Mouse (Mus musculus) cerebellum, adult 11 months (tissue): Measurements from ENCODE around the gene Kcnq1.

ENCODE experiments used
- DNase-seq: peaks from one replicate; pipeline ENCODE4 v3.0.0; 2022

Gene Kcnq1

DNA sequence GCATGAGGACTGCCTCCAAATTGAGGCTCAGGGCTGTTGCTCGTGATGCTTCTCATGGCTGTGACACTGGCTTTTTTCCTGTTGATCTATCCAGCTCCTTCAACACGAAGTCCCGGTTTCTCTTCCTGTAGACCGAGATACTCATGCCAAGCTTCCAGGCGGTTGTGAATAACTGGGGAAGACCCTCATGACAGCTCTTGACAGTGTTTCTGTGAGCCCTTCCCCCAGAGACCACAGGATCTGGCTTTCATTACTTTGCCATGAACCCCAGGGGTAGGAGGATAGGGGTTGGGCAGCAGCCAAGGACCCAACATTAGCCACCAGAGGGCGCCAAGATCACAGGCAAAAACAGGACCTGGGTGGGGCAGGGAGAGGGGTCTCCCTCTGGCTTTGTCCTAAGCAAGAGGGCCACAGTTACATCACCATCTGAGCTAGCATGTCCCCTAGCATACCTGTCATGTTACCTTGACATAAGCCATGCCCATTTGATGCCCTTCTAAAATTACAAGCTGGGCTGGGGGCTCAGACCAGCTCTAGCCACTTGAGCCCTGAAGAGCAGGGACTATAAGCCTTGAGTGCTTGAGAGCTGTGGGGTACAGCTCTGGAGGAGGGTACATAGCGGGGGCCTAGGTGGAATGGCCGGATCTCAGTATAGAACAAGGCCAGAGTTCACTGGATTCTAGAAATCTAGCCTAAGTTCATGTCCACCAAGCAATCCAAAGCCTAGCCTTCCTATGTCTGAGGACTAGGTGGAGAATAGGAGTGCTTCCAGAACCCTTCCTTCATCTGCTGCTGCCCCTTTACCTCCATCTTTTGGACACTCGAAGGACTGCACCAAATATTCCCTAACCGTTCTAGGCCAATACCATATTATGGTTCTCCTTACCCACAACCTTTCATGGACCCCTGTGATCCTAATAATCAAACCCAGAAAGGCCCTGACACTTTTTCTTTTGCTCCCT, 11.3 kb upstream of the Kcnq1 start, which contains the start of gene Trpm5:
Gene Trpm5, minus strand, starts transcription at position 51 of the 962 bp plus-strand sequence.
- DNase-seq, result peak; percentile 41

DNA sequence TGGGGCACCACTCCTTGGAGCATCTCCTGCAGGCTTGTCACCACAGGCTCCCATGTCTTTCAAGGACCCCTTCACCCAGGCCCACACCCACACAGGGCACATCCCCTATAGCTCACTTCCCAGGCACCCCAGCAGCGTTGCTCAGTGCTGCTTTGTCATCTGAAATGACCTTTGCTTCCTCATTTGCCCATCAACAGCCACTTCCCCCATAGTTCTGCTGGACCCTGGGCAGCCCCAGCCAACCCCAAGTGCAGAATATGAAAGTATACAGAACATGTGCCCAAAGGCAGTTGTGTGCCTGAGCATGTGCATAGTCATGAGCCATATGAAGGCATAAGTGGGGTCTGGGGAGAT, 10.6 kb upstream of the Kcnq1 start:
- DNase-seq, result no peak

DNA sequence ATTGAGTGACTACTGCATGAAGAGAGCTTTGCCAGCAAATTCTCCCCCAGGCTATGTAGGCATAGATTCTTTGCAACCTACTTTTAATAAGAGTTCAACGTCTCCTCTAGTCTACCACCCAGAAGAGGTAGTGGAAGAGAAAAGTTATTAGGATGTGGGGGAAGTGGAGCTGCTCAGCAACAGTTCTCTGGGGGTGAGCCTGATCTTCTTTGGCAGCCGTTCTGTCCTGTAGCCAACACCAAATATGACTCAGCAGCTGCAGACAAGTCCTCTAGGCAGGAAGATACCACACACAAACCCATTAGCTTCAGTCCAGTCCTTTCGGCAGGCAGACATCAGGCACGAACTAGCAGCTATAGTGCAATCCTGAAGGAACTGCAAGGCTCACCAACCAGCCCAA, 5.4 kb upstream of the Kcnq1 start:
- DNase-seq, result no peak

DNA sequence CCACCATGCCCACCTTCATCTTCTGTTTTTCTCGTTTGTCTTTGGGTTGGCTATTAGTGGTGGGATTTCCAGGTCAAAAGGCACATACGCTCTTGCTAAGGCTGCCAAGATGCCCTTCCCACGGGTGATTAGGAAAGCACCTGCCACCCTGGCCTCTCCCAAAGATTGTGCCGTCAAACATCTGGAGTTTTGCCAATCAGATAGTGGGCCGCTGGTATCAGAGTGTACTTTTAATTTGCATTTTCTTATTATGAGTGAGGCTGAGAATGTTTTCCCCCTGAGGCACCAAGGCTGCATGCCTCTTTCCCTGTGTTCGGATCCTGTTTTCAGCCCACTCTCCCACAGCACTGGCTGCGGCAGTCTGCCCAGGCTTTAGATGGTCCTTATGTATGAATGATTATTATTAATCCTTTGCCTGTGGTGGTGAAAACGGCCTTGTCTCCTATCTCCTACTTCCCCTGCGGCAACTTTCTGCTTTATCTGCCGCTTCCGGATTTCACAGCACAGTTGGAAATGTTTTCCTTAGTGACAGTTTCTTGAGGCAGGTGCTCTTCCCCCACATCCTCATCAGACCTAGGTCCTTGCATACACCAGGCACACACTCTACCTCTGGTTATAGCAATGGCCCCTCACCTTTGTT, 784 bp upstream of the Kcnq1 start:
- no peak for DNase-seq

DNA sequence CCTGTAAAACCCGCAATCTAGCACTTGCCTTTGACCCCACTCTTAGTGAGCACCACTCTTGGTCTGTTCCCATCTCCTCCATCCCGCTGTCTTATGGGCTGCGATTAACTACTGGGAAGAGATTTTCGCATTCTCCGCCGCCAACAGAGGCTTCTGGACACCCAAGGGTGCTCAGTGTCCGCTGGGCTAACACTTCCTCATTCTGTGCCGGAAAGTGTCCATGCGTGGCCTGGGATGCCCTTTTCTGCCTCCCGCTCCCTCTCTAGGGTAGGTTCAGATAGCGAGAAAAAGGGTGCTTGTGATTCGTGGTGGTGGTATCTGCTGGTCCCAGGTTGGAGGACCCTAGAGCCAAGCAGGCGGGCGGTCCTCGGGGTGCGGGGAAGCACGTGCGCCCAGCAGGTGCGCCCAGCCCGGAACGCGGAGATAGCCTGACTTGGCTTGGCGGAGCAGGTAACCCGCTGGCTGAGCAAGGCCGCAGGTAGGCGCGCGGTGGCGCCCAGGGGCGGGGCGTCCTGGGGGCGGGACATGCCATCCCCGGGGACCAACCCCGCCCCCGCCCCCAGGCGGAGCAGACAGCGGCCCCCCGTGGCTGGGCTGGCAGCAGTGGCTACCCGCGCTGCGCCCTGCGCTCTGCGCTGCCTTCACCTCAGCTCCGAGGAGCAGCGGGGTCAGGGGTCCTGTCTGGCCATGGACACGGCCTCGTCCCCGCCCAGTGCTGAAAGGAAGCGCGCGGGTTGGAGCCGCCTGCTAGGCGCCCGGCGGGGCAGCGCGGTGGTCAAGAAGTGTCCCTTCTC, 707 bp downstream of the Kcnq1 start:
- no peak for DNase-seq

DNA sequence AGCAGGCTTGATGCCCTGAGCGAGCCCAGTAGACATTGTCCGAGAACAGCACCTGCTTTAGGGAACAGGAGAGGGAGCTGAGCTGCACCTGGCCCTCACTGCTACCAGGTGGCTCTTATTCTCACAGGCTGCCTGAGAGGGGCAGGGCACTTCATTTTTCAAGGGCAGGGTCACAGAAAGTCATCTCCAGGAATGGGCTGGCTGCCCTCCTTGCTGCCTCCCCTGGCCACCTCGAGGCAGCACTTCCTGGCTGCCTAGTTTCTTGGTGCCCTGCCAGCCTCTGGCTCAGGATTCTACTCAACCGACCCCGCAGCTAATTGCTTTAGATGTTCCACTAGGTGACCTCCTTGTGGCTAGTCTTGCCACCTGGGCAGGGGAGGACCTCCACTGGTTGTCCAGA, 2.0 kb downstream of the Kcnq1 start:
- peak; percentile 22 for DNase-seq

DNA sequence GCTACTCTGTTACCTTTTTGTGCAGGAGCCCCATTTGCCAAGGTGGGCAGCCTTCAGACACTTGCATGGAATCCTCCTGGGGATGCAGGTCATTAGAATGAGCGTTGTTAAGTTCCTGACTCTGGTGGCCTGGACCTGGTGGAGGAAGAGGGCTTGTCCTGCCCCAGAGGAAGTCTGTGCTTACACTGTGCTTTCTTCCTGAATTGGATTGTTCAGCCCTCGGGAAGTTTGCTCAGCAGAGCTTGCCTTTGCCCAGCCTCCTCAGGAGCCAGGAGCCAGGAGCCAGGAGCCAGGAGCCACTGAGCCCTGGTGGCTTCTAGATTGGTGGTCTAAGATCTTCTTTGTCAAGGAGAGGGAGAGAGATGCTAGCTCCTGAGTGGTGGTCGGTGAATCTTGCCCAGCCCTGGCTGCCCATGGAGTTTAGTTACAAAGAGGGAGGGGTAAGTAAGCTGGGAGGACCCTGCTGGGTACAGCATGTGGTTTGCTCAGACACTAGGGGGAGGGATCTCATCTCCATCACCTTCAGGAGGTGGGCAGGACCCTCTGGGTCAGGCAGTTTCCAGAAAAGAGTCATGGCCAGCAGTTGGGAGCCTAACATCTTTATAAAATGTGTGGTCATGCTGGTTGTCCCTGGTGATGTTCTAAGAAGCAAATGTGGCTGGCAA, 3.0 kb downstream of the Kcnq1 start:
- DNase-seq, result no peak

DNA sequence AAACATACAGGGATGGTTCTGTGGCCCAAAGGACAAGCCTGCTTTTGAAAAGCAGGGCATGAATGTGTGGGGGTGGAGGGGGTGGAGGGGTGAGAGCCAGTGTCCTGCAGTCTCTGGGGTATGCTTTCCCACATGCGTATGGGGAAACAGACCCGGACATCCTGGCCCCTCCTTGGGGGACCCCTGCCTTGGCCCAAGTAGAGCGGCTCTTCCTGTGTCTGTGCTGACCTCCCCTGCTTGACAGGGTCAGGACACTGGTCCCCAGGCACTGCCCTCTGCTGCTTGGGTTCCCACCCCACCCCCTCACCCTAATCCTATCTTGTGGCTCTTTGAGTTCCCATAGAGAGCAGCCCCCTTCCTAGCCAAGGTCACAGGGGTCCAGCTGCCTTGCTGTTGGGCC, 3.5 kb downstream of the Kcnq1 start:
- no peak for DNase-seq

DNA sequence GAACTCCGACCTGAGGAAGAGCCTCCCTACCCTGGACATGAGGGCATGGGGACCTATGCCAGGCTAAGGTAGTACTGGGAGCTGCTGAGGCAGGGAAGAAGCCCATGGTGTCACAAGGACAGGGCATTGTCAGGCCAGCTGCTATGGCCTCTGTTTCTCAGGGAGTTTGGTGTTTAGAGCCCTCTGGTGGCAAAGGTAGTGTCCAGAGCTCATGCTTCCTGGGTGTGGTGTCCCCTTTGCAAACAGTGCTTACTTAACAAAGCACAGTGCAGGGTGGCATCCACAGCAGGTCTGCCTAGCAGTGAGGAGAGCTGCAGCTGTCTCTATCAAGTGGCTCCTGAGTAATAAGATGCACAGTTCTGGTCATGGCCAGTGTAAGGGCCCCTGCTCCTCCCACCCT, 4.6 kb downstream of the Kcnq1 start:
- DNase-seq, result no peak

DNA sequence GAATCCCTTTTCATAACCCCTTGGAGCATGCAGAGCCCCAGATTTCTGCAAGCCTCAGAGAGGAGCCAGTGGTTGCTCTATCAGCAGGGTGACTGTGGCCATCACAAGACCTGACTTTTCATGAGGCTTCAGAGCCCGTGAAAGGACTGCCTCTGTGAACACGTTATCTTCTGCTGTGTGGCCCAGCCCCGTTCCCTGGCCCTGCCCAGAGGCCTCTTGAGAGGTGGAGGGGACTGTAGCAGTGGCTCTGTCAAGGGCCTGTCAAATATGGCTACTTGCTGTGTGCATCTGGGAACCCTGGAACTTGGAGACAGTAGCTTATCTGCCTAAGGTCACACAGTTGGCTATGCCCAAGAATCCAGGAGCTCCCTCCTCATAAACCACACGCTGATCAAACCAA, 5.6 kb downstream of the Kcnq1 start:
- no peak for DNase-seq

DNA sequence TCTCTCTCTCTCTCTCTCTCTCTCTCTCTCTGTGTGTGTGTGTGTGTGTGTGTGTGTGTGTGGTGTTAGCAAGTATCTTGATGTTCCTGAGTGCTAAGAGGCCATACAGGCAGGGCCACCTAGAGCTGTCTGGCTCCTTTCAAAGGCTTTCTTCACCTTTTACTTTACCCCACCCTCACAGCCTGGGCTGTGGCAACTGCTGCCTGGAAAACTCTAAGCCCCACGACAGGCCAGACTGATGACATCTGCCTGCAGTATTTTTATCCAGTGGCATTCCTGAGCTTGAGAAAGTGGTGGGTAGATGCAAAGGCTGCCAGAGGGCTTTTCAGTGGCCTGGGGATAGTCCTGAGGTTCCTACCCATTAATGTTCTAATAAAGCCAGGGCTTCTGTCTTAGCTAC, 6.2 kb downstream of the Kcnq1 start:
- DNase-seq, result no peak

DNA sequence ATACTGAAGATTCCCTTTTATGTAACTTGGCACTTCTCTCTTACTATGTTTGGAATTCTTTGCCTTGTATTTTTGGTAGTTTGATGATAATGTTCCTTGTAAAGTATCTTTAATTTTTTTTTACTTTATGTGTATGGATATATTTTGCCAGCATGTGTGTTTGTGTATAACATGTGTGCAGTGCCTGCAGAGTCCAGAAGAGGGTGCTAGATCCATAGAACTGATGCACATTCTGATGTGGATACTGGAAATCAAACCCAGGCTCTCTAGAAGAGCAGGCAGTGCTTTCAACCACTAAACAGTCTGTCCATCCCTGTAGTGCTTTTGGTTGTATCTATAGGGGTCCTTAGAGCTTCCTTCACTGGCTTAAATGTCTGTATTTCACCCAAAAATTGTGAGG, 8.6 kb downstream of the Kcnq1 start:
- DNase-seq, result no peak

DNA sequence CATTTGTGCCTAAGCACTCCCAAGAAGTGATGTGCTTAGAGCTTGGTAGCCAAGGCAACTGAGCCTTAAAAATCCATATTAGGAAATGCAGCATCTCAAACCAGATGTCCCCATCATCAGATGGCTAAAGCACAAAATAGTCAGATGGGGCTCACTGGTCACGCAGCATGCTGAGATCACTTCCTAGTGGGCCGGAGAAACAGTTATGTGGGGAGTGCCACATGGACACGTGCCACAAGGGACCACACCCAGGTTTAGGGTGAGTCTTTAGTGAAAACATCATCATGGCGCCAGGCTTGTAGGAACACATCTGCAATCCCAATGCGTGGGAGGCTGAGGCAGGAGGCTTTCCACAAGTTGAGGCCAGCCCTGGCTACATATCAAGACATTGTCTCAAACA, 10.4 kb downstream of the Kcnq1 start:
- DNase-seq, result no peak

DNA sequence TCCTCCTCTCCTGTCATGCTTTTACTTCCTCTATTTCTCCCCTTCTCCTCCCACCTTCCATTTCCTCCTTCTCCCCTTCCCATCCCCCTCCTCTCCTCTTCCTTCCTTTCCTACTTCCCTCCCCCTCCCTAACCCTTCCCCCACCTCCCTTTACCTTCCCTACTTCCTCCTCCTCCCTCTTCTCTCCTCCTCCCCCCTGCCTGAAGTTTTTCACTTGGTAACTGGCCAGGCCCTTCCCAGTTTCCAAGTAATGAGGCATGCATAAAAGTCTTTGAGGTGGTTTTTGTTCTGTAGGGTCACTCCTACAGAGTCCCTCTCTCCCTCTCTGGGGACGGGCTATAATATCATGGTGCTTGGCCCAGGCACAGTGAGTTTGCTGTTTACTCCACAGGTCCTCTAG, 13.2 kb downstream of the Kcnq1 start:
- DNase-seq, result no peak

DNA sequence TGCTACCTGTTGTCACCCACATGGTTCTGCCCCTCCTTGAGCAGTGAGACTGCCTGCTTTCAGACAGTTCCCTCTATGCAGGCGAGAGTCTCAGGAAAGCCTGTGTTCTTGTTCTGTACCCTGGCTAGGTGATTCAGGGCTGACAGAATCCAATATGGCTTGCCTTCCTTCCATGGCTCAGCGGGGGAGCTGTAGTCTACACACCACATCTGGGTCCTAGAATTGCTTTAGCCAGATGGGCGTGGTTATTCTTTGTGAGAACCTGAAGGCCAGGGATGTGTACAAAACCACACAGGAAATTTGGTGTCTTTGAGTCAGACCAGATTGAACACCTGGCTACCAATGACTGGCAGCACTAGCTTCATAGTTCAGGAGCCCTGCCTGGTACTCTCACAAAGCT, 13.7 kb downstream of the Kcnq1 start:
- DNase-seq, result no peak

DNA sequence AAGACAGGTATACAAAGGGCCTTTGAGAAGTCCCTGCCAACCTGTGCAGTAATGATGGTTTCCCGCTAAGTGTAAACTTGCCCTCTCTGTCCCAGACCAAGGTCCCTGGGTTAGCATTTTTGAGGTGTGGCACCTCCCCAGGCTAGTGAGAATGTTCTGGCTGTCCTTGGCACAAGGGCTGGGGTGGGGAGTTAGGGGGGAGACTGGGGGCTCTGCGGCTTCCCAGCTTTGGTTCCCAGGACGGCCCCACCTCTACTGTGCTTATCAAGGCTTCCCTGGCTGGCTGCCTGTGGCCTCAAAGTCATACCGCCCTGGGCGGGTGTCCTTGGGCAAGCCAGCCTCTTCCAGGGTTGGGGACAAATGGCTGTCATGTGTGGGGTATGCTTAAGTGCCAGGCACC, 16.0 kb downstream of the Kcnq1 start:
- DNase-seq, result no peak

DNA sequence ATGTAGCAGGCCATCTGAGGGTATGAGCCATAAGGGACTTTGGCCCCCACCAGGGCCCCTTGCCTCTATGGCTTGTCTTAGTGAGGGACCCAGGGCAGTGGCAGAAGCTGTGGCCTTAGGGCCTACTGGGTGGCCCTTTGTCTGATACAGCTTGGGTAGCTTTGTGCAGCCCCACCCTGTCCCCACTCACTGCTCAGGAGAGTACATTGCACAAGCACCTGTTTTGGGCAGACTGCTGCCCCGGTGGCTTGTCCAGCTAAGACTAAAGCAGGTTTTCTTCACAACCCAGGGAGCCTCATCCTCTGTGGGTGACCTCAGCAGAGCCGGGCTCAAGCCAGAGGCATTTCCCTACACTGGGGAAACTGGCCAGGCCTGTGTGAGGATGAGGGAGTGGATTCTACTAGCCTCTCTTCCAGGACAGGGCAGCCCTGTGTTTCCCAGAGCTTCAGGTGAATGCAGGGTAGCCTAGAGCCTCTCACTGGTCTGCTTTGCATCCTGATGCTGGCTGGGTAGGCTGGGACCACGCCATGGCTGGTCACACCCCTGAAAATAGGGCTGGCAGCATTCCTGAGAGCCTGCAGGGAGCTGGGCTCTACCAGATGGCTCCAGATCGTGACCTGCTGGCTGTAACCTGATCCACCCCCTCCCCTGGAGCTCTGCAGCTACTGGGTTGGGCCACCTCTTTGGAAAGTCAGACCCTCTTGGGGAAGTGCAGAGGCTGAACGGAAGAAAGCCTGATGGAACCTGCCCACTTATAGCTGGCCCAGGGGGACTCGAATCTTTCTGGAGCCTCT, 17.9 kb downstream of the Kcnq1 start:
- DNase-seq, result peak; percentile 80

DNA sequence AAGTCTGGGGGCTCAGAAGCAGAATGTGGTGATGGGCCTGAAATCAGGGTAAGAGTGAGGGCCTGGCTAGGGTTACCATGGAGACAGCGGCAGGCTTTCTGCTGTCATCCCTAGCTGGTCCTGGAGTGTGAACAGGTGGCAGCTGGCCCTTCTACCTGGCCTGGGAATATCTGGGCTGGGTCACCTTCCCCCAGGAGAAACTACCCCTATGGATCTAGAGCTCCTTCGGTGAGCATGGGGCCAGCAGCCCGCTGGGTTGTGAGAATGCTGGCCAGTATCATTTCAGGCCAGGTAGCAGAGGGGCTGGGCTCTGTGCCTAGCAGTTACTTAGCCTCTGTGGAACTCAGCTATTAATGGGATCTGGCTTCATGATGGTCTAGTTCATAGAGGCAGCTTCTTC, 18.7 kb downstream of the Kcnq1 start:
- peak; percentile 37 for DNase-seq

DNA sequence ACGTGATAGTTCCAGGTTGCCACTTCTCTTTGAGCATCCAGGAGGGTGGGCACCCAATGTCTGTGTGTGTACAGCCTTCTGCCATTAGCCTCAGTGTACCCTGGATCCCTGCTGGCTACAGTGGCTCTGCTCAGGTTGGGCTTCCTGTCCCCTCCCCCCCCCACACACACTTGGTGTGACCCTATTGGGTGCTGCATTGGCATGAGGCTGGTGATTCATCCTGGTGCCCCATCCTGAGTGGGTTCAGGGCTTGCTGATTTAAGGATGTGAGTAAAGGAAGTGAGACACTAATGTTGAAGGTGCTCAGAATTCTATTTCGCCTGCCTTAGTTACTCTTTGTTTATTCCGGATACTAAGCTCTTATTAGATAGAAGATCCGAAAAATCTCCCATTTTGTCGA, 26.7 kb downstream of the Kcnq1 start:
- no peak for DNase-seq

DNA sequence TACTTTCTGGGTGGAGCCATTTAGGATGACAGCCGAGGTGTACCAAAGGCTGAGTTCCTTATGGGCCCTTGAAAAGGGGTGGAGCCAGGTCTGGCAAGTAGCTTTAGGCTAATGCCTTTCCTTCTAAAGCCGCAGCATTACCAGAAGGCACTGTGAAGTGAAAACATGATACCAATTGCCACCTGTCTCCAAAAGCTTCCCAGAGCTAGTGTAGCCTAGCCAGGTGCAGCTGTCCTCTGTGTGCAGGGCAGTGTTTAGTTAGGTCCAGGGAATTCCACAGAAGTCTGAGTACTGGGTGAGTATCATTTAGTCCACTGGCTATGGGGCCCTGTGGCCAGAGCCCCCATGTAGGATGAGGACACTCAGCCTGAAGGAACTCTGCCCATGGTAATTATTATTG, 30.0 kb downstream of the Kcnq1 start:
- no peak for DNase-seq

DNA sequence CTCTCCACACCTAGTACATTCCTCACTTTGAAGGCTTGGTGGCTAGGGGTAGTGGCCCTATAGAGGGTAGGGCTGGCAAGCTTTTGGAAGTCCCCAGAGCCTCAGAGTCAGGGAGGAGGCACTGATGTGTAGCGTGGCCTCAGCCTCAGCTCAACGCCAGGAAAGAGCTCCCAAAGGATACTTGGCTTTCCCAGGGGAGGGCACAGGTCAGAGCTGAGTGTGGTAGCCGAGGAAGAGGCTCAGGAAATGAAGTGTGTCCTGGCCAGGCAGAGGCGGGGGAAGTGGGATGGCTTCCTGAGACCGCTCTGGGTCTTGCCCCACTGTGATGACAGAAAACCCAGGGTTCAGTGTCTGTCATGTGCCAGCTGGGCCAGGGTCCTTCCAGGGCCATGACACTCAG, 30.4 kb downstream of the Kcnq1 start:
- DNase-seq, result no peak

DNA sequence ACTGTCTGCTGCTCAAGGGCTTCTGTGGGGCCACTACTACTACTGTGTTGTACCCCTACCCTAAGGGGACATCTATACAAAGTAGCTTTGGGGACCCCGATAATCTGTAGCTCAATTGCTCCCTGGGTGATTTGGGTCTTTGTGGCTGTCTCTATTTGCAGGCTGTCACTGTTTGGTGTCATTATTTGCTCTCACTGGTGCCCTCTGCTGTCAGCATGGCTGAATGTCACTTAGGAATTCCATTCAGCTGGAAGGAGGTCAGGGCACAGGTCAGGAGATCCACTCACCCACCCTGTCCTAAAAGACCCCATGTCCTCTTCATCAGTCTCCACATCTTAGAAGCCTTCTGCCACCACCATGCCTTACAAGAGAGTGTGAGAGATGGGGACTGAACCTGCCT, 32.6 kb downstream of the Kcnq1 start:
- peak; percentile 58 for DNase-seq
